Mouse (Mus musculus) liver, adult 2 months (tissue): ENCODE results near the gene Lrp10.

Experiments
- CTCF ChIP-seq: fragments of 200-500 bp; IDR thresholded peaks from 2 replicates; pipeline ENCODE4 v1.5.1; 2011; ENCODE audit warnings: low read depth, low read length, control low read depth
- POLR2A ChIP-seq: fragments of 200-500 bp; IDR thresholded peaks from 2 replicates; pipeline ENCODE4 v1.6.1; 2011; ENCODE audit warnings: low read length, control low read depth; ENCODE audit not compliant: insufficient read depth; ENCODE audit errors: extremely low read depth

DNA sequence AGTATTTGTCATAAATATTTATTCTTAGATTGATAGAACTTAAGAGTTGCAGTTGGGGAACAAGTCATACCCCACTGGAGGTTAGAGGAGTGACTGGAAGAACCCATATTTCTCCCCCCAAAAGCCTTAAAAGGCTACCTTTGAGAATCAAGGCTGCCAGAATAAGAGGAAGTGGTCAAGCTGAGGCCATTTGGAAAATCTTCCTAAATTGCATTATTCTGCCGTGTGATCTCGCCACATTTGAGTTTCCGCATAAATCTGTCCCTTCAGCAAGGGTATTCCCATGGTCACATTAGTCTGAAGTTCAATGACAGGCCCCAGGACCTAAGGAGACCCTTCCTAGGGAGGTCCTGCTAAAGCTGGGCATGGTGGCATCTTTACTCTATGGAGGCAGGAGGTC is 21.4 kb upstream of the Lrp10 start:
- TF ChIP-seq CTCF: no peak
- no peak for TF ChIP-seq POLR2A
